Mouse (Mus musculus) cerebellum, adult 9-10 months (tissue): Measurements from ENCODE around the gene Rnf141.

Source experiments
- DNase-seq: peaks from one replicate; pipeline ENCODE4 v3.0.0; 2022

Gene Rnf141

DNA sequence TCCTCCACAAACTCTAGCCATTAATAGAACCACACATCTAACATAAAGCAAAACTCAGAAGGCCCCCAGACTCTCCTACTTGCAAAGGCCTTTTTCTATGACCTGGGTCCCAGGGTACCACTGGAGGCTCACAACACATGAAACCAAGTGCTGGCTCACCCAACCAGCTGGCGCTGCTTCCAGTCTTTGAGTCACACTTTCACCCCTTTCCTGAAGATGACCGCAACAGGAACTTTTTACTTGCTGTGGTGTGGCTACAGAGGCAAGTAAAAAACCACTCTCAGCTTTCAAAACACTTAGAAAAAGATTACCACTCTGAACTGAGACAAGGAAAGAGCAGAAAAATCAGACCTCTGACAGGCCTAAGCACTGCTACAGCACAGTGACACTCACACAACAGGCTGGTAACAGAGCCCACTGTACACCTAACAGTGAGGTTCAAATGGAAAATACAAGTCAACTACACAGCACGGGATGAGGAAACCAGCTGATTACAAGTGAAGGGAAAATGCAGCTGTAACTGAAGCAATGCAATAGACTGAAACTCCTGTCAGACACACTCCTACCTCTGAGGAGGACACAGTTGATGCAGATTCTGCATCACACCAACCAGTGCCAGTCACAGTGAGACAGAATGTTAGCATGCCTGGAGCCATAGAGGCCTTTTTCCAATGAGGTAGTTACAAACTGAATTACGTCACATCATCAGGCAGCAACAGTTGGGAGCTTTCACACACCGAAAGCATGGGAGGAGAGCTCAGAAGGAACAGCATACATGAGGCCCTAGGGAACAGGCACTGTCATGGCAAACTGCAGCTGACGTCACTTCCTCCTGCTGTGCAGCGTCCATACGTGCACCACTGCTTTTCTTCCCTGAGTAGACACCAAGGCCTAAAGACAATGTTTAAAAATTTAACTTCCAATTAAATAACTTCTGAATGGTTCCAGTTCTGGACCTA lies 20.0 kb downstream of the Rnf141 start:
- no peak for DNase-seq

DNA sequence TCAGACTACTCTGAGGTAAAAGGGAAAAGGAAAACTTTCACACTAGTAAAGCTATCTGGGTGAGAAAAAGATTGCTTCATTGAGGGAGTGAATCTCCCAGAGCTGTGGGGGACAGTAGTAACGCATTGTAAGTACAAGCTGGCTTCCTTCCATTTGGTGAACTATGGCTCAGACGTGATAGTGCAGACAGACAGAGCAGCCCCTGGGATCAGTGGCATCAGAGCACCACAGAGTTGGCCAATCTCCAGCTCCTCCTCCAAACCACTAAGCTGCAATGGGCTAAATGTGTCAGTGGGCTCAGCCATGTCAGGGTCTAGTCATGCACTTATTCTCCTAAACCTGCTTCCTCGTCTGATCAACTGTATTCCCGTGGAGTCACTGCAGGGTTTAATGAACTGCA lies 20.7 kb downstream of the Rnf141 start:
- DNase-seq, result no peak

DNA sequence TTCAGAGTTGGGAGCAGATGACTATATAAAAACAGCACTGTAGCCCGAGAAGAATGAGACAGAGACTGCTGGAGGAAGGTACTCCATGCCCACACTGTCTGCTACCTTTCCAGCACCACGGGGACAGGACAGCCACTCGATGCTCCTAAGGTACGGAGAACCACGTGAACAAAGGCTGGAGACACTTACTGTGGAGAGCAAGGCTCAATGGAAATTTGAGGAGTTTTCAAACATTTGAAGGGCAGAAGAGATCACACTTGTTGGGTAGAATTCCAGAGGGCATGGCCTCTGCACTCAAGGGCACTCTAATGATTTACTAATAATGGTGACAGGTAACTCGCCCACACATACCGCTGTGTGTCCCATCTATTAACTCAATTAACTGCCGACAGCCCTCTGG lies 21.2 kb downstream of the Rnf141 start:
- DNase-seq, result no peak

- no peak for DNase-seq
Measured at GRCm38 (mm10) chr7:110822055-110822454, 22.2 kb downstream of the Rnf141 start.

GRCm38 (mm10) chr7:110821653-110822052 lies 22.6 kb downstream of the Rnf141 start:
- DNase-seq, result peak; percentile 58

DNA sequence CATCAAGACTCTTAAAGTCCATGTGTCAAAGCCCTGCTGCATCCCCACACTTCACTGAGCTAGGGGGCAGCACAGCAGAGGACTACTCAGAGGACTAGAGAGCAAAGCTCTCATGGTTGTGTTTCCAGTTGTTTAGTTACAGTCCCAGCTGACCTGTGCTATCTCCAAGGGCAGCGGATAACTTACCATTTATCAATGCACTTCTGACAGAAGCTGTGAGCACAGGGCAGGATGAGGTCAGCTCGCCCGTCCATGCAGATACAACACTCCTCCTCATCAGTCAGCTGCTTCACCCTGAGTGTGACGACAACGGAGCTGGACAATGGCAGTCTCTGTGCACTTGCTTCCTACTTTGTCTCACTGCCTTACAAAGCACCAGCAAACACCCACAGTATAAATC lies 23.2 kb downstream of the Rnf141 start:
- DNase-seq, result no peak

DNA sequence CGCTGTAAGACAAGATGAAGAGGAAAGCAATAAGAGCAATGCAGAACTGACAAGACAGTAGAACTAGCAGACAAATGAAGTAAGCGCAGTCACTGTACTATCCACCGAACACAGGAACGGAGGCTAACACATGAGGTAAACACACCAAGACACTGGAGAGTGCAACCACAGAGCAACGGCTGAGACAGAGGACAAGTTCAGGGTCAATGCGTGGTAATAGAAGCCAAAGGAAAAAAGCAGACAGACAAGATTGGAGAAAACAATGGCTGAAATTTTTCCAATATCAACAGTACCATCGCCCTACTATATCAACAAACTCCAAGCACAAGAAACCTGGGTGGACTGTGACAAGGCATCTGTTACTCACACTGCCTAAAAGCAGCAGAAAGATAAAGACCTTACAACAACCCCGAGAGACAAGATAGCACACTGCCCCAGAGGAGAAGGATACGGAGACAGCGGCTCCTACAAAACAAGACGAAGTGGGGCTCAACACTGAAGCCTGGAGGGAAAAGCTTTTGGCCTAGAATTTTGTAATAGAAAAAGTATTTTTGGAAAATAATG lies 25.4 kb downstream of the Rnf141 start:
- no peak for DNase-seq

GRCm38 (mm10) chr7:110818206-110818605 lies 26.1 kb downstream of the Rnf141 start:
- no peak for DNase-seq

DNA sequence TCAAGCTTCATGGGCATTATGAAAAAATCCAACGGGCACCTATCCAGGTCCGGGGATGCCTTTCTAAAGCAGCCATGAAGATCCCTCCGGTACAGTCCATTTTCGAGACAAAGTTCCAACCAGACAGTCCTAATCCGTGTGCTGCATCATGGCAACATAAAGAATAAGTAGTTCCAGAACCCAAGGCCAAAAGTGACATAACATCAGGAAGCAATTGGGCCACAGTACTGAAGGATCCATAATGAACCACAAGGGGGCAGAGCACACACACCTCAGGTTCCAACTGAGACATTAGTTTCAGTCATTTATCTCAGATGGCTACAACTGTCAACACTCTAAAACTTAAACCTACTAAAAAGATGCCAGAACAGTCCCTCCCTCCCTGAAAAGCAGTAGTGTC lies 28.2 kb downstream of the Rnf141 start:
- DNase-seq, result peak; percentile 51

DNA sequence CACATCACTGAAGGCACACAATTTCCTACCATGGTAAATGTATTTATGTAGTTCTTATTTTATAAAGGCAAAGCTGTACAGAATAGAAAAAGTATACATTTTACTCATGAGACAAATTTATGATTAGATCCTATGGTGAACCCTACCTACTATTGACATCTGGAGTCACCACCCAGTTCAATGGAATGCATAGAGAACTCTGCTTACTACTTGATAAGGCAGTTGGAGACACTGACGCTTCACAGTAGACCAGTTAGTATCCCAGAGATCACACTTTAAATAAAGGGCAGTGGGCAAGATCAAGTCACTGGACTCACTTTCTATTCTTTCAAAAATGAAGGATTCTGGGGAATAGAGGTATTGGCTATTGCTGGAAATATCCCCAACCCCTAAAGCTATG lies 30.3 kb downstream of the Rnf141 start:
- DNase-seq, result no peak

DNA sequence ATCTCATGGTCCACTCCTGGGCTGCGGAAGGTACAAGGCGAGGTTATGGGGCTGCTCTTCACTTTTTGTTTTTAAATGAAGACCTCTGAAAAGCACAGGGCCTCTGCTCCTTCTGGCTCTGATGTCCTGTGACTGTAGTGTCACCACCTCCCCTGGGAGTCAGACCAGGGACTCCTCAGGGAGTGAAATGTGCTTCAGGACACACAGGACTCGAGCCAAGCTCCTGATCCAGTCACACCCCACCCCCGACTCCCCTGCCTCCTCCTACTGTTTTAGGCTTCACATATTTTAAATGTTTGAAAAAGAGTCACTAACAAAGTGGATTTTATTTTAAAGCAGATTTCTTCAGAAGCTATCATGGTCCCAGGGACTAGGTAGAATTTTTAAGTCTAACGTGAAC lies 32.7 kb downstream of the Rnf141 start:
- no peak for DNase-seq

- no peak for DNase-seq
Measured at GRCm38 (mm10) chr7:110810995-110811394, 33.3 kb downstream of the Rnf141 start.

DNA sequence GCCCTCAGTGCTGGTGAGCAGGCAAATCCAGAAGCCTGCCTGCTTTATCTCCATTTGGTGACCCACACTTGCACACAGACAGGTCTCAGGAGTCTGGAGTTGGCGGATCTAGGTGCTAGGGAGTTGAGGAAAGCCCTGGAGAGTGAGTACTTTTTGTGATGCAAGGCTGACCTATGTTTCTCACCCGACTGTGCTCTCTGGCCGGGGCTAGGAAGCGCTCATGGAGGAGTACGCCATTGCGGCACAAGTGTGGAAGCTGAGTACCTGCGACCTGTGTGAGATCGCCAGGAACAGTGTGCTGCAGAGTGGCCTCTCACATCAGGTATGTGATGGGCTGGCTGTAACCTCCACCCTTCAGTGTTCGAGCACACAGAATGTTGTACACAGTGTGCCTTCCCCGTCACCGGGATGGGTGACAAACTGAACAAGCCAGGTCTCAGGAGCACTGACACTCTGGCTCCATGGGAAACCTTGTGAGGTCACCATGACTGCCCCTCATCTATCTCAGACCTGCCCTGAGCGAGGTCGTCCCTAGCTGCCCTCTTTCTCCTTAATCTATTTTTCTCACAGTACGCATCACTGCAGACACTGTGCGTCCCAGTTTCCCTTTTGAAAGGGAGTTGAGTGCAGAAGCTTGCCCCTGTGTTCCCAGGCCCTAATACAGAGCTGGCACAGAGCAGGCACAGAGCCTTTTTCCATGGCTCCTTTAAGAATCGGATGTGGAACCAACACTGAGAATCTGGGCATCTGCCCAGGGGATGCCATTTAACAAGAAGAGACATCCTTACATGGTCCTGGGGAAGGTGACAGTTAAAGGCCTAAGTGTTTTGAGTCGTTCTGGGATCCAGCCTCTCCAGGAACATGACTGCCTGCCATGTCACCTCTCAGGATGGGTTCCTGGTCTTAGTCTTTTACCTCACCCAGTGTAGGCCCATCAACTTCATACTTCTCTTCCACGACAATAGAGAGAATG lies 34.4 kb downstream of the Rnf141 start:
- no peak for DNase-seq

- no peak for DNase-seq
Measured at GRCm38 (mm10) chr7:110808962-110809361, 35.3 kb downstream of the Rnf141 start.

DNA sequence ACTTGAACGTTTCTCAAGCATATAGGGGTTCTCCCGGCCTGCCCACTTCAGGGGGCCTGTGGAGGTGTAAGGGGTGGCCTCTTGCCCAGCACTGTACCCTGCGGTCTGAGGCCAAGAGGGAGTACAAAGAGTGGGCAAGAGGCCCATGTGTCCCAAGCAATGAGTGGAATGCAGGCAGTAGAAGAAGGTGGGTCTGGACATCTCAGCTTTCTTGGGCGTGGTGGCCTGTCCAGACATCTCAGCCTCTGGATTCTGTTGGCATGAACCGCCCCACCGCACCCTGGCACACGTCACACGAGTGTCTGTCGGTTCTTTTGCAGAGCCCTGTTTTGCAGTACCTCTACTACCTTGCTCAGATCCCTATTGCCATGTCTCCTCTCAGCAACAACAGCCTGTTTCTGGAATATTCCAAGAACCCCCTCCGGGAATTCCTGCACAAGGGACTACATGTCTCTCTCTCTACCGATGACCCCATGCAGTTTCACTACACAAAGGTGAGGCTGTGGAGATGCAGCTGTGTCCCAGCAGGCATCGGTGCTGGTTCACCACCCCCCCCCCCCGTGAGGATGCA lies 36.7 kb downstream of the Rnf141 start:
- no peak for DNase-seq

GRCm38 (mm10) chr7:110804266-110804665 lies 40.0 kb downstream of the Rnf141 start:
- peak; percentile 34 for DNase-seq

DNA sequence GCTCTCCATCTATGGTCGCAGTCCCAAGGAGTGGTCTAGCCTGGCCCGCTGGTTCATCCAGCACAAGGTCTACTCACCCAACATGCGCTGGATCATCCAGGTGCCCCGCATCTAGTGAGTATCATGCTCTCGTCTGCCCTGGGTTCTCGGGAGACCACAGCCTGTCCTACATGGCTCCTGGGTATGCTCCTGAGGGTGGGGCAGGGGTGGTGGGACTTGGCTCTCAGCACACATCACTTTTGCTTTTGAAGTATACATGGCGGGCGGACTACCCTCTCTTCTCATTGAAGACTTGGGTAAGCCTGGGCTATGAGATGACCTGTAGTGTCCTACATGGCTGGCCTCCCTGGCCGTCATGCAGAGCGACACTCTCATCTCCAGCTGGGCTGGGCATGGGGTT lies 41.1 kb downstream of the Rnf141 start:
- no peak for DNase-seq

DNA sequence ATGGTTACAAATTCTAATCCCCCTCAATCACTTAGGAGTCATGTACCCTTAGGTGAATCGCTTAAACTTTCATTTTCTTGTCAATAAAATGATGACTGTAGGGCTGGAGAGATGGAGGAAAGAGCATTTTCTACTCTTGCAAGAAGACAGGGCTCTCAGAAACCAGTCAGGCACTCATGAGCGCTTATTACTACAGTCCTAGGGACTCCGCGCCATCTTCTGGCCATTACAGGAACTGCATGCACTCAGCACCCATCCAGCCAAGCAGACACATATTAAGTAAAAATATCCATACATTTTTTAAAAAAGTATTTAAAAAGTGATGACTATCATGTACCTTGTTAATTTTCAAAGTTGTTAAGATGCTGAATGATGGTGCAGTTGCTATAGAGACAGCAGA lies 43.2 kb downstream of the Rnf141 start:
- peak; percentile 91 for DNase-seq

- no peak for DNase-seq
Measured at GRCm38 (mm10) chr7:110797722-110798409, 46.4 kb downstream of the Rnf141 start.

- DNase-seq, result no peak
Measured at GRCm38 (mm10) chr7:110796367-110797051, 47.7 kb downstream of the Rnf141 start.

GRCm38 (mm10) chr7:110794722-110795121 lies 49.5 kb downstream of the Rnf141 start:
- DNase-seq, result no peak

DNA sequence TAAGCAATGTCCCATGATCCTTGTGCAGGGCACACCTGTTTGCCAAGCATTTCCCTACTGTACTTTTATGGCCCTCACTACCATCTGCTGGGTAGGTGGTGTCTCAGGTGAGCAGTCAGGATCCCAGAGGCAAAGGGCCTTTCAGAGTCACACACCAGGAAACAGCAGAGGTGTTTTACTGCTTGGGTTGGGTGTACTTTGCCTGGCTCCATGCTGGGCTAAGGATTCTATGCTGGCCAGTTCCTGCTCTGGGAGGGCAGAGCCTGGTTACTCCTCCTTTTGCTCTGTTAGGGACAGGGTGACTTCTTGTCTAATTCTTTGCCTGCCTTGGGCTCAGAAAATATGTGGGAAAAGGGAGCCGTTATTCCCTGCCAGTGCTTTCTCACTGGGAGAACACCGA lies 51.4 kb downstream of the Rnf141 start:
- no peak for DNase-seq
